Comparison of ENCODE assay signal across 14 mouse cellular contexts in the genomic region with DNA sequence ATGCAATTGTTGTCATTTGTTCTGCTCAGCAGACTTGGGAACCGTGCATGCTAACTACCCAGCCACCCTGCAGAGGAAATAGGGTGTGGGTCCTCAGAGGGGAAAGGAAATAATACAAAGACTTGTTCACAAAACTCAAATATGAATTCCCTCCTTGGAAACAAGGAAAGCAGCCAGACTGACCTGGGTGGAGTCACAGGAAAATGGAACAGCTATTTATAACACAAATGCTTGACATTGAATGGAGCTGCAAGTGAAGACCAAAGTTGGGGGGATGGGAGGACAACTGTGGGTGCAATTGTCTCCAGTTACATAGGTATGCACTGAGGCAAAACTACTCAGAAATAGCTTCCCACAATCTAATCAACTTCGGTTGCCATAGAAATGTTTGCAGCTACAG.
DNase-seq lines count a peak whose midpoint lies in the region; ATAC-seq and TF ChIP-seq lines count a peak whose summit lies in the region.
"Had no signal": no experiment of that assay in that cellular context is flagged by ENCODE, and none has a peak within 500 bp of the region (broad histone marks: within the 10 kb centered on the region; RNA-seq: fewer than 3 reads in every experiment).

No protein-coding gene starts in this region.

- peak overlapping the region; percentile 40 for H3K27ac ChIP-seq in heart, postnatal 0 days (ENCODE audit: low read depth)
- H3K27ac ChIP-seq in lung, embryonic 16.5 days (ENCODE audit: low read length) = no peak overlapping the region
- H3K27ac ChIP-seq: embryonic facial prominence, embryonic 15.5 days had no signal

- no peaks in the 10 kb centered on the region for H3K9me3 ChIP-seq in heart, postnatal 0 days (replicated peaks; ENCODE audit: control insufficient read depth, low read length)
- no peaks in the 10 kb centered on the region for H3K9me3 ChIP-seq in lung, embryonic 16.5 days (ENCODE audit: control insufficient read depth, low read length)
- H3K9me3 ChIP-seq: embryonic facial prominence, embryonic 15.5 days; G1E had no signal

- TF ChIP-seq EP300 in heart, postnatal 0 days (IDR thresholded peaks at IDR 0.05; ENCODE audit: low read depth) = peak; percentile 69; the same call in 1 of the 2 replicates

- H3K4me1 ChIP-seq in heart, postnatal 0 days (ENCODE audit: control insufficient read depth, insufficient read depth) = 0 out of 2 replicates have a peak, but pooled peaks cover 13% of the 10 kb centered on the region
- no peaks in the 10 kb centered on the region for H3K4me1 ChIP-seq in lung, embryonic 16.5 days (replicated peaks; ENCODE audit: control insufficient read depth, insufficient read depth, low read length)
- H3K4me1 ChIP-seq: embryonic facial prominence, embryonic 15.5 days had no signal

- no peak overlapping the region for H3K4me2 ChIP-seq in heart, postnatal 0 days (ENCODE audit: low read depth, low read length)
- H3K4me2 ChIP-seq in lung, embryonic 16.5 days (ENCODE audit: low read depth, low read length) = no peak overlapping the region
- H3K4me2 ChIP-seq: embryonic facial prominence, embryonic 15.5 days; lung, embryonic 14.5 days had no signal

- H3K27me3 ChIP-seq in heart, postnatal 0 days (ENCODE audit: control insufficient read depth, insufficient read depth, low read length) = no peaks in the 10 kb centered on the region
- H3K27me3 ChIP-seq in lung, embryonic 16.5 days (ENCODE audit: control insufficient read depth, insufficient read depth, low read depth, low read length) = no peaks in the 10 kb centered on the region
- H3K27me3 ChIP-seq: embryonic facial prominence, embryonic 15.5 days had no signal

- H3K9ac ChIP-seq in heart, postnatal 0 days (replicated peaks; ENCODE audit: low read depth, low read length) = no peak overlapping the region
- no peak overlapping the region for H3K9ac ChIP-seq in lung, embryonic 16.5 days (ENCODE audit: low read length)
- H3K9ac ChIP-seq: embryonic facial prominence, embryonic 15.5 days; lung, embryonic 14.5 days had no signal

- 38% methylated on average over 2 of the region's 2 CpGs for WGBS in heart, postnatal 0 days
- 50% methylated on average over 2 of the region's 2 CpGs for WGBS in lung, embryonic 16.5 days

- H3K36me3 ChIP-seq in heart, postnatal 0 days (replicated peaks; ENCODE audit: control insufficient read depth, insufficient read depth, low read length) = no peaks in the 10 kb centered on the region
- no peaks in the 10 kb centered on the region for H3K36me3 ChIP-seq in lung, embryonic 16.5 days (ENCODE audit: control insufficient read depth, insufficient read depth, low read length)
- H3K36me3 ChIP-seq: embryonic facial prominence, embryonic 15.5 days; G1E had no signal

- no peak overlapping the region for H3K4me3 ChIP-seq in heart, postnatal 0 days (ENCODE audit: low read depth, low read length)
- H3K4me3 ChIP-seq in lung, embryonic 16.5 days (ENCODE audit: low read length) = no peak overlapping the region
- H3K4me3 ChIP-seq: embryonic facial prominence, embryonic 15.5 days had no signal

- no peak for TF ChIP-seq CTCF in heart, postnatal 0 days (IDR thresholded peaks at IDR 0.05; ENCODE audit: low read depth)

- peak; percentile 18 for DNase-seq in adrenal gland, adult 2 months
- DNase-seq in adrenal gland, postnatal 14 days = no peak
- DNase-seq in kidney, adult 11 months = peak; percentile 47
- no peak for DNase-seq in kidney, adult 18-20 months
- peak; percentile 43 for DNase-seq in heart, postnatal 0 days (ENCODE audit: low spot score)
- no peak for DNase-seq in right cerebral cortex, adult 18-20 months
- DNase-seq in urinary bladder, postnatal 25 days (ENCODE audit: low spot score) = no peak
- DNase-seq: adrenal gland, postnatal 10 days; cerebellum, adult 8-10 months; lung, embryonic 14.5 days had no signal

- ATAC-seq in heart, postnatal 0 days (ENCODE audit: insufficient read depth, low read depth) = peak; percentile 81
- ATAC-seq in lung, embryonic 16.5 days (ENCODE audit: low read depth) = peak; percentile 62
- ATAC-seq: midbrain, embryonic 16.5 days had no signal

Comparison
In these comparisons a context has a peak if more than half of its experiments do, and no peak if none do; other contexts are left out.
1. DNase-seq: peak in adrenal gland, adult 2 months (single experiment), kidney, adult 11 months (single experiment) and heart, postnatal 0 days (single experiment); none in adrenal gland, postnatal 14 days (single experiment), kidney, adult 18-20 months (single experiment), right cerebral cortex, adult 18-20 months (single experiment) and urinary bladder, postnatal 25 days (single experiment).